Mouse (Mus musculus) limb, embryonic 11.5 days (tissue): ENCODE measurements around the gene Tubal3. TPM values are rescaled to one million over a fixed set of nuclear protein-coding genes. Genes with fewer than 3 reads are reported as not detected.
A peak's percentile ranks its signal among the peaks of the same experiment; 100 is the strongest.

Source experiments
- ATAC-seq: fragments of 200-750 bp; cut with Nextera tagmentation; 2 replicates; pipeline ENCODE4 v1.8.0; 2017; ENCODE audit warnings: low read depth; ENCODE audit not compliant: insufficient number of reproducible peaks, low FRiP score, low TSS enrichment
- DNase-seq: peaks from one replicate; pipeline ENCODE4 v3.0.0-alpha.2; 2015; ENCODE audit warnings: low spot score
- H3K27ac ChIP-seq: fragments of 300-500 bp; sonication (generic); replicated peaks from 2 replicates; pipeline ENCODE4 v1.5.1; 2014; ENCODE audit warnings: low read depth, mild to moderate bottlenecking, low read length
- H3K27me3 ChIP-seq: fragments of 300-500 bp; sonication (generic); 2 replicates; pipeline ENCODE4 v1.6.1; 2014; ENCODE audit warnings: mild to moderate bottlenecking, low read length, mixed read lengths; ENCODE audit not compliant: control insufficient read depth, insufficient read depth
- H3K36me3 ChIP-seq: fragments of 300-500 bp; sonication (generic); 2 replicates; pipeline ENCODE4 v1.6.1; 2014; ENCODE audit warnings: mild to moderate bottlenecking, low read length, moderate library complexity, mixed read lengths; ENCODE audit not compliant: control insufficient read depth, insufficient read depth
- H3K4me1 ChIP-seq: fragments of 300-500 bp; sonication (generic); 2 replicates; pipeline ENCODE4 v1.6.1; 2014; ENCODE audit warnings: low read length, mixed read lengths; ENCODE audit not compliant: control insufficient read depth, insufficient read depth
- H3K4me2 ChIP-seq: fragments of 300-500 bp; sonication (generic); 2 replicates; pipeline ENCODE4 v1.6.1; 2014; ENCODE audit warnings: low read depth, mild to moderate bottlenecking, moderate library complexity; ENCODE audit not compliant: severe bottlenecking
- H3K4me3 ChIP-seq: fragments of 300-500 bp; sonication (generic); 2 replicates; pipeline ENCODE4 v1.5.1; 2014; ENCODE audit warnings: low read depth, low read length
- H3K9ac ChIP-seq: fragments of 300-500 bp; sonication (generic); 2 replicates; pipeline ENCODE4 v1.6.1; 2014; ENCODE audit warnings: mild to moderate bottlenecking, low read length
- H3K9me3 ChIP-seq: fragments of 300-500 bp; sonication (generic); 2 replicates; pipeline ENCODE4 v1.6.1; 2016; ENCODE audit warnings: low read length; ENCODE audit not compliant: control insufficient read depth
- WGBS: fragments of 180-500 bp; shearing (Covaris S2); extraction: QIAGEN DNeasy Blood & Tissue Kit; methylation state at CpG from one replicate; pipeline ENCODE4 v1.1.7; 2014; 5-methylcytosine and 5-hydroxymethylcytosine counted together
- polyA plus RNA-seq: library from polyadenylated mRNA; unstranded; fragments of >200 nt; fragmentation: Nextera tagmentation; extraction: Ambion mirVana; gene quantifications from 2 replicates; pipeline ENCODE4 v1.2.1, GENCODE M21; 2014

Gene Tubal3
- polyA plus RNA-seq = not detected in 2 replicates

DNA sequence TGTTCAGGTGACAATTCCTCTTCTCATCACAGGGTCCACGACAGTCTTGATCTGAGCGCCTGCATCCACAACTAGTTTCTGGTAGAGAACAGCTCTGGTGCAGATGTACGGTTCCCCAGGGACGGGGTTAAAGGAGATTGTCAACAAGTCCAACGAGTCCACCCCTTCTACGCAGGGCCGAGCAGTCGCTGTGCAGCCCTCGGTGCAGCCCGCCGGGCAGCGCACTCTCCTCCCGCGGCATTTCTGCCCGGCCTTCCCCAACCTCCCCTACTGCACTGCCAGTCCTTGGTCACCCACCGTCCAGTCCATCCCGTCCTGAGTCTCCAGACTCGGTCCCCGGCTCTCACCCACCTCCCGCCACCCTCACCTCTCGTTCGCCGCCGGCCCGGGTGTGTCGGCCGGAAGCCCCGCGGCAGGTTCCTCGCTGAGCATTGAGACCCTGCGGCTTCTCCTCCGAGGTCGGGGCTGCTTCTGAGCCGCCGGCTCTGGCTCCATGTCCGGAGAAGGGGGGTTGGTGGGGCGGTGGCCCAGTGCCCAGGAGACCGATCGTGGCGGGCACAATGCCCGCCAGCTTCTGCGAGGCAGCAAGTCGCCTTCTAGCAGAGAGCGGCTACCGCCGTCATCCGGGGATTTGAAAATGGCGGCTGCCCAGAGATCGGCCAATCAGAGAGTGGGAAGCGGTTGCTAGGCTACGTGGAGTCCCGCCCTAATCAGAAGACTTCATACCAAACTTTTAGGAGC, at the start of gene Tubal3, which contains the start of gene Net1:
Tubal3 (plus strand) TSS at position 704 of the 741 bp plus-strand sequence.
Net1 (minus strand) TSS at position 650 of the 741 bp plus-strand sequence.
- H3K4me3 ChIP-seq = peak within 1 kb of the TSS; percentile 86
- H3K27ac ChIP-seq = no peak within 1 kb of the TSS
- no peaks in the 10 kb centered on the region for H3K27me3 ChIP-seq
- WGBS = under 1% methylated on average over 52 of the region's 52 CpGs
- no peaks in the 10 kb centered on the region for H3K9me3 ChIP-seq
- peak; percentile 96 for DNase-seq
- H3K4me1 ChIP-seq = no peaks in the 10 kb centered on the region
- peak within 1 kb of the TSS; percentile 41 for H3K4me2 ChIP-seq
- H3K9ac ChIP-seq = peak within 1 kb of the TSS; percentile 88
- ATAC-seq = peak; percentile 96
- H3K36me3 ChIP-seq = 0 out of 2 replicates have a peak, but pooled peaks cover 6% of the 10 kb centered on the region

DNA sequence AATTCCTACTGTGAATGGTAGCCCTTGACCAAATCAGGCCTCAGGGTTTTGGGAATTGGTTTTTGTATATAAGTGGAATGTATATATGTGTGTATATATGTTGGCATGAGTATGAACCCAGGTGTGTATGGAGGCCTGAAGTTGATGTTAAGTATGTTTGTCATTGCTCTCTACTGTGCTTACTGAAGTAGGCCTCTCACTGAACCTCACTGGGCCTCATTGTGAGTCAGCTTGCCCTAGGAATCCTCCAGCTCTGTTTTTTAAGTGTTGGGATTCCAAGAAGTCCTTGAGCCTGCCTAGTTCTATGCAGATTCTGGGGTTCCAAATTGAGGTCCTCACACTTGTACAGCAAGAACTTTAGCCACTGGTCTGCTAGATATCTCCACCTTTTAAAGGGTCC, 48.2 kb upstream of the Tubal3 start:
- no peaks in the 10 kb centered on the region for H3K9me3 ChIP-seq
- no peak overlapping the region for H3K27ac ChIP-seq
- no peaks in the 10 kb centered on the region for H3K4me1 ChIP-seq
- no peak overlapping the region for H3K4me3 ChIP-seq
- DNase-seq (no peak), ATAC-seq (no peak)
- no peaks in the 10 kb centered on the region for H3K36me3 ChIP-seq
- no peak overlapping the region for H3K4me2 ChIP-seq
- H3K9ac ChIP-seq = no peak overlapping the region
- no peaks in the 10 kb centered on the region for H3K27me3 ChIP-seq

DNA sequence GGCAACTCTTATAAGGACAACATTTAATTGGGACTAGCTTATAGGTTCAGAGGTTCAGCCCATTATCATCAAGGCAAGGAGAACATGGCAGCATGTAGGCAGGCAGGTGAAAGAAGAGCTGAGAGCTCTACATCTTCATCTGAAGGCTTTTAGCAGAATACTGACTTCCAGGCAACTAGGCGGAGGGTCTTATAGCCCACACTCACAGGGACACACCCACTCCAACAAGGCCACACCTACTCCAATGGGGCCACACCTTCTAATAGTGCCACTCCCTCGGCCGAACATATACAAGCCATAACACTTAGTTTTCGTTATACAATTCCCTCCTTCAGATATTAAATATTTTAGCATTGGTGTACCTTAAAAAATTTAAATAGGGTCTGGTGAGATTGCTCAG, 45.2 kb upstream of the Tubal3 start:
- H3K27ac ChIP-seq = no peak overlapping the region
- 96% methylated on average over 4 of the region's 4 CpGs for WGBS
- ATAC-seq (no peak), DNase-seq (no peak)
- H3K36me3 ChIP-seq = no peaks in the 10 kb centered on the region
- H3K9me3 ChIP-seq = no peaks in the 10 kb centered on the region
- no peaks in the 10 kb centered on the region for H3K27me3 ChIP-seq
- no peak overlapping the region for H3K4me3 ChIP-seq
- H3K9ac ChIP-seq = no peak overlapping the region
- H3K4me2 ChIP-seq = no peak overlapping the region
- no peaks in the 10 kb centered on the region for H3K4me1 ChIP-seq

DNA sequence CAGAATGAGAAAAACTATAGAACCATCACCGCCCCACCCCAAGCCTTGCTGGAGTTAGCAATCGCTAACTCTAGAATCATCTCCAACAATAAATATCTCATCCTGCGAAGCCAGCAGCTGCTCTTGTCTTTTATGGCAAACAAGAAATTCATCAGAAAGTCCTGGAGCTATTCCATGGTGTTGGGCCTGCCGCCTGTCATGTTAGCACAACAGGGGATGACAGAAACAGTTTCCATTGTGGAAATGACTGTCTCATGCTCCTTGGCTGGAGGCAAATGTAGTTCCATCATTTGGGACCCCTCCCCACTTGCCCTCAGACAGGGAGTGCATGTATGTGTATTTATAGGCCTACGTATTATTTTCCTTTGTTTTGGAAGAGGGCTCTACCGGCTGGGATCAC, 41.6 kb upstream of the Tubal3 start:
- ATAC-seq = no peak

DNA sequence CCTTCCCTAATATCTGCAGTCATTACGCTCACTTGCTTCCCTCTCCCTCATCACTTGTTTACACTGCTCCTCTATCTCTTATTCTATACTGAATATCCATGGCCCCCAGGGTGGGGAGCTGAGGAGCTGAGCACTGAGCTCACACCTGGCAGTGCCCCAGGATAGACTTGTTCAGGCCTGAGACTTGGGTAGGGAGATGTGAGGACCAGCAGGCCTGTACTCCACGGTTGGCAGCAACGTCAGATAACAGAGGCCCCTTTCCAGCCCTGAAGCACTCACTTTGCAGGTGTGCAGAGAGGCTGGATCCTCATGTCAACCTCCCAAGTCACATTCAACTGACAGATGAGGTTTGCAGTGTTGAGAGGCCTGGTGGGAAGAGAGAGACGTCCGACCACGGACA, 40.9 kb upstream of the Tubal3 start:
- ATAC-seq = peak; percentile 57; the same call in 1 of the 2 replicates
- H3K9me3 ChIP-seq = no peaks in the 10 kb centered on the region
- no peak overlapping the region for H3K9ac ChIP-seq
- no peaks in the 10 kb centered on the region for H3K4me1 ChIP-seq
- H3K36me3 ChIP-seq = peaks cover 3% of the 10 kb centered on the region; the same call in 1 of the 2 replicates
- H3K4me3 ChIP-seq = no peak overlapping the region
- no peaks in the 10 kb centered on the region for H3K27me3 ChIP-seq
- no peak overlapping the region for H3K4me2 ChIP-seq
- DNase-seq = no peak
- H3K27ac ChIP-seq = no peak overlapping the region
- 70% methylated on average over 6 of the region's 6 CpGs for WGBS

More for the DNA sequence above, 41.6 kb upstream of the Tubal3 start:
- no peaks in the 10 kb centered on the region for H3K4me1 ChIP-seq
- no peak overlapping the region for H3K4me2 ChIP-seq
- WGBS = 89% methylated on average over 6 of the region's 6 CpGs
- H3K27me3 ChIP-seq = no peaks in the 10 kb centered on the region
- no peak overlapping the region for H3K4me3 ChIP-seq
- no peak overlapping the region for H3K9ac ChIP-seq
- H3K36me3 ChIP-seq = no peaks in the 10 kb centered on the region
- no peak overlapping the region for H3K27ac ChIP-seq
- no peaks in the 10 kb centered on the region for H3K9me3 ChIP-seq
- DNase-seq = no peak

DNA sequence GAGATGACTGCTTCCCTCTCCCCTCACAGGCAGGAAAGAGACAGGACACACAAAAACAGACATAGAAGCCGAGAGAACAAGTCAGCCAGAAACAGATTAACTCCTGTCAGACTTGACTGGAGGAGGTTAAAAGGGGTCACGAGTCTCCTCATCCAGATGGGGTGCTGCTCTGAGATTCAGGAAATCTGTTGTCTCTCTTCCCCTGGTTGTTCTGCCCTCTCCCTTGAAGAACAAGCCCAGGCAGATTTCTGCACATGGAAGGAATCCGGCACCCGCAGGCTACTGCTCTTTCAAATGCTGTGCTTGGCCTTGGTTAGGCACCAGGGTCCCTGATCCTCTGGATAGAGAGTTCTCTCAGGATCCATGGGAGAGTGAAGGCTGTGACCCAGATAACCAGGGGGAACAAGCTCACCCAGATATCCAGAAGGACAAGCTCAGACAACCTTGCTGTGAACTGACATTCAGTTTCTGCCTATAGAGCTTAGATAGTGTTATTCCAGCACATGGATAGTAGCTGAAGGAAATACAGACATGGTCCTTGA, 40.3 kb upstream of the Tubal3 start:
- Histone ChIP-seq H3K4me1 (no peaks in the 10 kb centered on the region), H3K4me2 (no peak overlapping the region), H3K36me3 (peaks cover 3% of the 10 kb centered on the region; the same call in 1 of the 2 replicates), H3K27me3 (no peaks in the 10 kb centered on the region), H3K9me3 (no peaks in the 10 kb centered on the region), H3K27ac (no peak overlapping the region), H3K4me3 (no peak overlapping the region), H3K9ac (no peak overlapping the region)
- no peak for ATAC-seq
- DNase-seq = no peak
- WGBS = 52% methylated on average over 4 of the region's 4 CpGs

DNA sequence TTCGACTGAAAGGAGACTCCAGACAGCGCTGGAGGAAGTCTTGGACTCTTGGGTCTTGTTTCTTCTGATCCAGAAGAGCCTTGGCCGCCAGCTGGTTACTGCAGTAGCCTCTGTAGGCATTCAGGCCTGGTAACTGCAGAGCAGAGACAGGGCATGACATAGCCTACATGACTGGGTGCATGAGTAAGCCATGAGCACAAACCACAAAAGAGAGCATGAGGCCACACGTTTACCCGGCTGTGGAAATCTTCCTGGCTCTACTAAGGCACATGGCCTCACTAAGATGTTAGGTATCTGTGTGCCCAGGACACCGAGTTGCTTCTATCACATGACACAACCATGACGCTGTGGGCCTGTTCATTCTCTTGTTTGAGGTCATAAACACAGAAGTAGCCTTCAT, 31.4 kb upstream of the Tubal3 start:
- 93% methylated on average over 7 of the region's 7 CpGs for WGBS
- no peak for ATAC-seq
- H3K36me3 ChIP-seq = peaks cover 27% of the 10 kb centered on the region
- no peak overlapping the region for H3K4me3 ChIP-seq
- H3K9me3 ChIP-seq = no peaks in the 10 kb centered on the region
- no peak overlapping the region for H3K9ac ChIP-seq
- no peak overlapping the region for H3K27ac ChIP-seq
- H3K4me1 ChIP-seq = 0 out of 2 replicates have a peak, but pooled peaks cover 3% of the 10 kb centered on the region
- DNase-seq = no peak
- H3K27me3 ChIP-seq = no peaks in the 10 kb centered on the region
- H3K4me2 ChIP-seq = no peak overlapping the region

DNA sequence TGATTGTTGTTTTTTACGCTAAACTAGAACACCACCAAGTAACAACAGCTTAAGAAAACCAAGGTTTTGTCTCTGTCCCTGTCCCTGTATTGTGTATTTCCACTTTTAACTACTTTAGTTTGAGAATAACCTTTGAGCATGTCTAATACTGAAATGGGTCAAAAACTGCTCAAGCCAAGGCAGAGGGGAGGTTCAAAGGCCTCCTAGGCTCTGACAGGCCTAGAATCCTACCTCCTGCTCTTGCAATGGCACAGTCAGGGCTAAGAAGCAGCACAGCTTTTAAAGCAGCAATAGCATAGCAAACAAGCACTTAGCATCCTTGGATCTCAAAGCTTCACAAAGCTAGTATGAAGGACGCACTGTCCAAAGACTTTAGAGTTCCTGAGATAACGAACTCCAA, 29.0 kb upstream of the Tubal3 start:
- Histone ChIP-seq H3K4me3 (no peak overlapping the region), H3K36me3 (peaks cover 21% of the 10 kb centered on the region), H3K9me3 (no peaks in the 10 kb centered on the region), H3K9ac (no peak overlapping the region), H3K4me2 (no peak overlapping the region), H3K4me1 (0 out of 2 replicates have a peak, but pooled peaks cover 3% of the 10 kb centered on the region), H3K27ac (no peak overlapping the region), H3K27me3 (no peaks in the 10 kb centered on the region)
- ATAC-seq = no peak
- 93% methylated on average over 3 of the region's 3 CpGs for WGBS
- no peak for DNase-seq
